Mouse (Mus musculus) forebrain, embryonic 13.5 days (tissue): Measurements from ENCODE around the gene Plekha6. TPM values are rescaled to one million over a fixed set of nuclear protein-coding genes. Genes with fewer than 3 reads are reported as not detected.

Experiments used
- ATAC-seq: fragments of 200-750 bp; cut with Nextera tagmentation; 2 replicates; pipeline ENCODE4 v1.8.0; 2017
- H3K27ac ChIP-seq: fragments of 300-500 bp; sonication (generic); 2 replicates; pipeline ENCODE4 v1.5.1; 2015; ENCODE audit warnings: inconsistent platforms, mild to moderate bottlenecking, moderate library complexity
- H3K27me3 ChIP-seq: fragments of 300-500 bp; sonication (generic); 2 replicates; pipeline ENCODE4 v1.6.1; 2015; ENCODE audit warnings: mild to moderate bottlenecking, inconsistent platforms
- H3K36me3 ChIP-seq: fragments of 300-500 bp; sonication (generic); 2 replicates; pipeline ENCODE4 v1.6.1; 2015; ENCODE audit warnings: mild to moderate bottlenecking, inconsistent platforms; ENCODE audit not compliant: poor library complexity, severe bottlenecking
- H3K4me1 ChIP-seq: fragments of 300-500 bp; sonication (generic); 2 replicates; pipeline ENCODE4 v1.6.1; 2015; ENCODE audit warnings: inconsistent platforms
- H3K4me2 ChIP-seq: fragments of 300-500 bp; sonication (generic); 2 replicates; pipeline ENCODE4 v1.6.1; 2015; ENCODE audit warnings: inconsistent platforms, mild to moderate bottlenecking, moderate library complexity
- H3K4me3 ChIP-seq: fragments of 300-500 bp; sonication (generic); 2 replicates; pipeline ENCODE4 v1.5.1; 2015; ENCODE audit warnings: mild to moderate bottlenecking, inconsistent platforms
- H3K9ac ChIP-seq: fragments of 300-500 bp; sonication (generic); 2 replicates; pipeline ENCODE4 v1.6.1; 2015; ENCODE audit warnings: mild to moderate bottlenecking, inconsistent platforms
- H3K9me3 ChIP-seq: fragments of 300-500 bp; sonication (generic); replicated peaks from 2 replicates; pipeline ENCODE4 v1.6.1; 2016; ENCODE audit warnings: inconsistent platforms
- WGBS: fragments of 180-500 bp; shearing (Covaris S2); methylation state at CpG from one replicate; pipeline ENCODE4 v1.1.7; 2015; 5-methylcytosine and 5-hydroxymethylcytosine counted together
- polyA plus RNA-seq: library from polyadenylated mRNA; unstranded; fragments of >200 nt; fragmentation: Nextera tagmentation; extraction: Ambion mirVana; gene quantifications from 2 replicates; pipeline ENCODE4 v1.2.1, GENCODE M21; 2015

Plekha6 gene
- polyA plus RNA-seq, 1 experiment from 2014 or later, result 14.9 TPM

GRCm38 (mm10) chr1:133296376-133296775 is 132.4 kb downstream of the Plekha6 start:
- no peak for ATAC-seq
- 89% methylated on average over 9 of the region's 9 CpGs for WGBS
- Histone ChIP-seq H3K4me1 (peaks cover 10% of the 10 kb centered on the region; the same call in 1 of the 2 replicates), H3K27me3 (0 out of 2 replicates have a peak, but pooled peaks cover 3% of the 10 kb centered on the region), H3K4me2 (no peak overlapping the region), H3K36me3 (peaks cover 58% of the 10 kb centered on the region), H3K9me3 (no peaks in the 10 kb centered on the region), H3K27ac (no peak overlapping the region), H3K4me3 (no peak overlapping the region), H3K9ac (no peak overlapping the region)

- ATAC-seq, result 0 out of 2 replicates have a peak, but pooled peaks have one; percentile 13
- Histone ChIP-seq H3K9me3 (no peaks in the 10 kb centered on the region), H3K27ac (no peak overlapping the region), H3K9ac (peak overlapping the region; percentile 9), H3K4me3 (no peak overlapping the region), H3K36me3 (peaks cover 41% of the 10 kb centered on the region), H3K27me3 (0 out of 2 replicates have a peak, but pooled peaks cover 3% of the 10 kb centered on the region), H3K4me2 (no peak overlapping the region), H3K4me1 (peaks cover 22% of the 10 kb centered on the region)
- WGBS, result 39% methylated on average over 14 of the region's 14 CpGs
Measured at GRCm38 (mm10) chr1:133298816-133299215, 134.8 kb downstream of the Plekha6 start.

- H3K9ac ChIP-seq, result 0 out of 2 replicates have a peak overlapping the region, but pooled peaks have one; percentile 18
- no peak overlapping the region for H3K4me2 ChIP-seq
- no peak overlapping the region for H3K27ac ChIP-seq
- H3K9me3 ChIP-seq, result no peaks in the 10 kb centered on the region
- H3K27me3 ChIP-seq, result 0 out of 2 replicates have a peak, but pooled peaks cover 3% of the 10 kb centered on the region
- 39% methylated on average over 3 of the region's 3 CpGs for WGBS
- peaks cover 18% of the 10 kb centered on the region for H3K36me3 ChIP-seq
- H3K4me1 ChIP-seq, result peaks cover 29% of the 10 kb centered on the region
- ATAC-seq, result no peak
- no peak overlapping the region for H3K4me3 ChIP-seq
Measured at GRCm38 (mm10) chr1:133302540-133302939, 138.5 kb downstream of the Plekha6 start.

GRCm38 (mm10) chr1:133306842-133307241 is 142.8 kb downstream of the Plekha6 start:
- H3K27ac ChIP-seq, result no peak overlapping the region
- ATAC-seq, result peak; percentile 28; the same call in 1 of the 2 replicates
- H3K9me3 ChIP-seq, result no peaks in the 10 kb centered on the region
- H3K36me3 ChIP-seq, result no peaks in the 10 kb centered on the region
- H3K9ac ChIP-seq, result no peak overlapping the region
- 0 out of 2 replicates have a peak, but pooled peaks cover 5% of the 10 kb centered on the region for H3K27me3 ChIP-seq
- H3K4me2 ChIP-seq, result no peak overlapping the region
- WGBS, result 5% methylated on average over 4 of the region's 4 CpGs
- no peak overlapping the region for H3K4me3 ChIP-seq
- H3K4me1 ChIP-seq, result peaks cover 20% of the 10 kb centered on the region

- WGBS, result 16% methylated on average over 6 of the region's 6 CpGs
- Histone ChIP-seq H3K4me2 (no peak overlapping the region), H3K9ac (no peak overlapping the region), H3K27ac (no peak overlapping the region), H3K4me3 (no peak overlapping the region), H3K36me3 (no peaks in the 10 kb centered on the region), H3K27me3 (0 out of 2 replicates have a peak, but pooled peaks cover 5% of the 10 kb centered on the region), H3K4me1 (peaks cover 19% of the 10 kb centered on the region), H3K9me3 (no peaks in the 10 kb centered on the region)
- ATAC-seq, result no peak
Measured at GRCm38 (mm10) chr1:133307318-133307717, 143.3 kb downstream of the Plekha6 start.

- H3K9ac ChIP-seq, result no peak within 1 kb of the TSS; the same call in 1 of the 2 replicates
- no peaks in the 10 kb centered on the region for H3K9me3 ChIP-seq
- H3K4me1 ChIP-seq, result peaks cover 20% of the 10 kb centered on the region
- H3K4me2 ChIP-seq, result no peak within 1 kb of the TSS
- no peak within 1 kb of the TSS for H3K4me3 ChIP-seq
- 0 out of 2 replicates have a peak, but pooled peaks cover 5% of the 10 kb centered on the region for H3K27me3 ChIP-seq
- ATAC-seq, result no peak
- WGBS, result 72% methylated on average over 14 of the region's 14 CpGs
- H3K36me3 ChIP-seq, result no peaks in the 10 kb centered on the region
- H3K27ac ChIP-seq, result no peak within 1 kb of the TSS
Measured at GRCm38 (mm10) chr1:133309652-133310267, 145.8 kb downstream of the Plekha6 start, which contains the start of gene Golt1a. Gene Golt1a, plus strand, starts transcription at chr1:133309800.

- no peak overlapping the region for H3K27ac ChIP-seq
- 50% methylated on average over 4 of the region's 4 CpGs for whole genome bisulfite sequencing
- ATAC-seq, result no peak
Measured at GRCm38 (mm10) chr1:133311240-133311639, 147.2 kb downstream of the Plekha6 start.

GRCm38 (mm10) chr1:133311946-133312345 is 147.9 kb downstream of the Plekha6 start:
- Histone ChIP-seq H3K27me3 (0 out of 2 replicates have a peak, but pooled peaks cover 5% of the 10 kb centered on the region), H3K4me2 (peak overlapping the region; percentile 12; the same call in 1 of the 2 replicates), H3K9me3 (no peaks in the 10 kb centered on the region), H3K27ac (peak overlapping the region; percentile 40; the same call in 1 of the 2 replicates), H3K4me3 (no peak overlapping the region), H3K4me1 (peaks cover 17% of the 10 kb centered on the region), H3K9ac (no peak overlapping the region), H3K36me3 (no peaks in the 10 kb centered on the region)
- WGBS, result 19% methylated on average over 10 of the region's 10 CpGs
- peak; percentile 68 for ATAC-seq

More at GRCm38 (mm10) chr1:133311240-133311639, 147.2 kb downstream of the Plekha6 start:
- 0 out of 2 replicates have a peak, but pooled peaks cover 5% of the 10 kb centered on the region for H3K27me3 ChIP-seq
- no peak overlapping the region for H3K9ac ChIP-seq
- H3K9me3 ChIP-seq, result no peaks in the 10 kb centered on the region
- peaks cover 20% of the 10 kb centered on the region for H3K4me1 ChIP-seq
- H3K36me3 ChIP-seq, result no peaks in the 10 kb centered on the region
- no peak overlapping the region for H3K4me3 ChIP-seq
- H3K4me2 ChIP-seq, result no peak overlapping the region

- 16% methylated on average over 8 of the region's 8 CpGs for WGBS
- H3K9me3 ChIP-seq, result peaks cover 9% of the 10 kb centered on the region
- no peak for ATAC-seq
- H3K4me3 ChIP-seq, result no peak overlapping the region
- no peaks in the 10 kb centered on the region for H3K36me3 ChIP-seq
- no peak overlapping the region for H3K9ac ChIP-seq
- no peak overlapping the region for H3K27ac ChIP-seq
- peaks cover 13% of the 10 kb centered on the region for H3K4me1 ChIP-seq
- no peak overlapping the region for H3K4me2 ChIP-seq
- 0 out of 2 replicates have a peak, but pooled peaks cover 5% of the 10 kb centered on the region for H3K27me3 ChIP-seq
Measured at GRCm38 (mm10) chr1:133314364-133314763, 150.4 kb downstream of the Plekha6 start.

- WGBS, result 86% methylated on average over 6 of the region's 6 CpGs
- no peak overlapping the region for H3K4me3 ChIP-seq
- H3K27me3 ChIP-seq, result no peaks in the 10 kb centered on the region
- no peak overlapping the region for H3K9ac ChIP-seq
- H3K4me2 ChIP-seq, result no peak overlapping the region
- H3K36me3 ChIP-seq, result no peaks in the 10 kb centered on the region
- H3K27ac ChIP-seq, result no peak overlapping the region
- H3K4me1 ChIP-seq, result peaks cover 13% of the 10 kb centered on the region
- peaks cover 9% of the 10 kb centered on the region for H3K9me3 ChIP-seq
- no peak for ATAC-seq
Measured at GRCm38 (mm10) chr1:133315775-133316174, 151.8 kb downstream of the Plekha6 start.

GRCm38 (mm10) chr1:133316577-133316976 is 152.6 kb downstream of the Plekha6 start:
- no peak overlapping the region for H3K4me3 ChIP-seq
- H3K36me3 ChIP-seq, result no peaks in the 10 kb centered on the region
- H3K4me1 ChIP-seq, result peaks cover 13% of the 10 kb centered on the region
- no peaks in the 10 kb centered on the region for H3K27me3 ChIP-seq
- no peak overlapping the region for H3K27ac ChIP-seq
- WGBS, result 90% methylated on average over 4 of the region's 4 CpGs
- H3K9ac ChIP-seq, result no peak overlapping the region
- H3K4me2 ChIP-seq, result no peak overlapping the region
- ATAC-seq, result no peak
- H3K9me3 ChIP-seq, result peaks cover 9% of the 10 kb centered on the region

GRCm38 (mm10) chr1:133317149-133317548 is 153.1 kb downstream of the Plekha6 start:
- no peak overlapping the region for H3K9ac ChIP-seq
- H3K36me3 ChIP-seq, result no peaks in the 10 kb centered on the region
- H3K27me3 ChIP-seq, result no peaks in the 10 kb centered on the region
- 81% methylated on average over 1 of the region's 1 CpGs for WGBS
- ATAC-seq, result no peak
- peaks cover 9% of the 10 kb centered on the region for H3K9me3 ChIP-seq
- no peak overlapping the region for H3K4me2 ChIP-seq
- H3K4me3 ChIP-seq, result no peak overlapping the region
- H3K27ac ChIP-seq, result no peak overlapping the region
- H3K4me1 ChIP-seq, result peaks cover 7% of the 10 kb centered on the region
